Mouse (Mus musculus): Measurements from ENCODE around the gene Chst5. TPM values are rescaled to one million over a fixed set of nuclear protein-coding genes. Genes with fewer than 3 reads are reported as not detected.

Gene Chst5
- polyA plus RNA-seq, 1 experiment = 7.1 TPM

DNA sequence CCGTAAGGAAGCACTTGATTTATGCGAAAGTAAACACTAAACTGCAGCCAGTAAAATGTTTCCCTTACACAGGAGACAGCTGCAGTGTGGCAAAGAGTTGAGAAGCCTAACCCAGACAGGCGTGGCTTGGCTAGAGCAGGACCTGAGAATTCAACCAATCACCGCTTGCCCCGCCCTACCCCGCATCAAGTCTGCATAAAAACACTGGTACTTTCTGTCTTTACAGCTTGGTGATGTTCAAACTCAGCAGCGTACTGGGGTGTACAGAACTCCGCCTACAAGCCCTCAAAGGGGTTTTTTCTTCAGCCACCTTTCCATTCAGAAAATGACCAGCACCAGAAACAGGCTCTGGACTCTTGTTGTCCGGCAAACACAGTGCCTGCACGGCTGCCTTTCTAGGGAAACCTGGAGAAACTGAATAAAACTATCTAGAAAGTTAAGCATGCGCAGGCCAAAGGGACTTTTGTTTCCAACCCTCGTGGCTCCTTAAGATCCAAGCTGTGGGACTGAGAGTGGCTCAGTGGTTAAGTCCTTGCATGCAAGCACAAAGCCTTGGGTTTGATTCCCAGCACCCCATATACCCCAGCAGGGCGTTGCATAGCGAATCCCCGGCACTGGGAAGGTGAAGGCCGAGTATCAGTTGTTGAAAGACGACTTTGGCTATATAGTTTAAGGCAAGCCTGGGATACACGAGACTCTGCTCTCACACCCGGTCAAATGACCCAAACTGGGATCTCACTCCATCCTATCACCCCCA lies 22.5 kb upstream of the Chst5 start:
- 27% methylated on average over 19 of the region's 19 CpGs for WGBS
- DNase-seq = peak; percentile 56
- peak overlapping the region; percentile 64 for H3K4me3 ChIP-seq (replicated peaks; ENCODE audit: extremely low read depth, low read depth, low read length)
- TF ChIP-seq CTCF (IDR thresholded peaks at IDR 0.05; ENCODE audit: insufficient read depth, low read length) (no peak), POLR2A (IDR thresholded peaks at IDR 0.05; ENCODE audit: borderline replicate concordance, extremely low read depth, low read depth, low read length) (no peak)
- H3K4me1 ChIP-seq (ENCODE audit: control insufficient read depth, insufficient read depth, low read length) = no peaks in the 10 kb centered on the region

DNA sequence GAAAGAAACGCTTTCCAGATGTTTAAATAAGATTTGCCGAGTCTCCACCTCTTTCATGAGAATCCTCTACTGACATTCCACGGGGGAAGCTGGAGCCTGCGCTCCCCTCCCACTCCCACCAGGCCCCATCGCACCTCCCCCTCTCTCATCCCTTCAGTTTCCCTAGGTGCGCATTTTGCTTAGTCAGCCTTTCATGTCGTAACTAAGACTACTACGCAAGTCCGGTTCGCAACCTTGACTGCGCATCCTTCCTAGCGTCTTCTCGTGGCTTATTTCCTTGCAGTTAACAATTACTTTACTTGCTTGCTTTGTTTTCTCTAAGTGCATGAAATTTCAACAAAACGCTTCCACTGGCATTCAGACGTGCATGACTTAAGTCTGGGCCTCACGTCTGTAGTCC lies 21.5 kb upstream of the Chst5 start:
- TF ChIP-seq CTCF (IDR thresholded peaks at IDR 0.05; ENCODE audit: insufficient read depth, low read length) (no peak), POLR2A (IDR thresholded peaks at IDR 0.05; ENCODE audit: borderline replicate concordance, extremely low read depth, low read depth, low read length) (no peak)
- 82% methylated on average over 16 of the region's 16 CpGs for WGBS
- DNase-seq = no peak
- no peak overlapping the region for H3K4me3 ChIP-seq (replicated peaks; ENCODE audit: extremely low read depth, low read depth, low read length)
- no peaks in the 10 kb centered on the region for H3K4me1 ChIP-seq (ENCODE audit: control insufficient read depth, insufficient read depth, low read length)

DNA sequence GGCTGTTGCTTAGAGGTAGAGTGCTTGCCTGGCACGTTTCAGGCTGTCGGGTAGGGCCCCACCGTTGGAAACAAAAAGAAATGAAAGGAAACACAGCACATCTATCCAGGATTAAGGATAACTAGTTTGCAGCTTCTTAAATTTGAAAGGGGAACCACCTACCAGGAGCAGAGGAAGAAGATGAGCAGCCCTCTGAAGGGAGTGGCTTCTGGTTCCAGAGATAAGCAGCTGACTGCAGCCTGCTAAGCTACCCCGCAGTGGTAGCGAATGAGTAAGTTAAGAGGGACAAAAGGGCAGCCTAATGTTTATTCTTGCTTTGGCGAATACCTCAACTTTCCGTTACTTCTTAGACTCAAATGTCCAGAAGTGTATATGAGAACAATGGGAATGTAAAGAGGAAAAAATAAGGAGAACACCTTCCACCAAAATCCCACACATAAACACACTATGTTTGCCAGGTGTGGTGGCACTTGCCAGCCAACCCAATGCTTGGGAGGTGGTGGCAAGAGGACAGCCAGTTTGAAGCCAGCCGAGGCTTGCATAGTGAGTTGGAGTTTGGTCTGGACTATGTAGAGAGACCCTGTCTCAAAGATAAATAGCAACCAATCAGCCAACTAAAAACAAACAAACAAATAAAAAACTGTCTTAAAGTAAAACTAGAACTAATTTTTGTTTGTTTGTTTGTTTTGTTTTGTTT lies 19.5 kb upstream of the Chst5 start:
- Histone ChIP-seq H3K4me3 (replicated peaks; ENCODE audit: extremely low read depth, low read depth, low read length) (no peak overlapping the region), H3K4me1 (ENCODE audit: control insufficient read depth, insufficient read depth, low read length) (no peaks in the 10 kb centered on the region)
- WGBS = 55% methylated on average over 8 of the region's 8 CpGs
- no peak for DNase-seq
- TF ChIP-seq CTCF (IDR thresholded peaks at IDR 0.05; ENCODE audit: insufficient read depth, low read length) = no peak
- no peak for TF ChIP-seq POLR2A (IDR thresholded peaks at IDR 0.05; ENCODE audit: borderline replicate concordance, extremely low read depth, low read depth, low read length)

DNA sequence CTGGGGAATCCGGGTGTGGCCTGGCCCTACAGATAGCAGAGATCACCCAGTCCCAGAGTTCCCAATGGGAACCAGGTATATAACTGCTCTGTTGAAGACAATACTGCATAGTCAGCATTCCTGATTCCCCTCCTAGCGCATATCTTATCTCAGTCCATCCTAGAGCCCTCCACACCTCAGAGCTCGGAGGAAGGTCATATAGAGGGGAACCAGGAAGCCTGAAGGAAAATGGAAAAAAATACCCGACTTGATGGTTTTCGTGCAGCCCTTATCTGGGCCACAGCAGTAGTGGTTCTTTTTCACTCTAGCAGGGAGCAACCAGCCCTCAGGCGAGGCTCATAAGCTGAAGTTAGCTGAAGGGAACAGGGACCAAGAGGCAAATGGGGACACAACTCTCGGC lies 14.7 kb upstream of the Chst5 start:
- DNase-seq = no peak
- Histone ChIP-seq H3K4me3 (replicated peaks; ENCODE audit: extremely low read depth, low read depth, low read length) (no peak overlapping the region), H3K4me1 (ENCODE audit: control insufficient read depth, insufficient read depth, low read length) (no peaks in the 10 kb centered on the region)
- WGBS = 81% methylated on average over 7 of the region's 7 CpGs
- TF ChIP-seq CTCF (IDR thresholded peaks at IDR 0.05; ENCODE audit: insufficient read depth, low read length) = no peak
- no peak for TF ChIP-seq POLR2A (IDR thresholded peaks at IDR 0.05; ENCODE audit: borderline replicate concordance, extremely low read depth, low read depth, low read length)

DNA sequence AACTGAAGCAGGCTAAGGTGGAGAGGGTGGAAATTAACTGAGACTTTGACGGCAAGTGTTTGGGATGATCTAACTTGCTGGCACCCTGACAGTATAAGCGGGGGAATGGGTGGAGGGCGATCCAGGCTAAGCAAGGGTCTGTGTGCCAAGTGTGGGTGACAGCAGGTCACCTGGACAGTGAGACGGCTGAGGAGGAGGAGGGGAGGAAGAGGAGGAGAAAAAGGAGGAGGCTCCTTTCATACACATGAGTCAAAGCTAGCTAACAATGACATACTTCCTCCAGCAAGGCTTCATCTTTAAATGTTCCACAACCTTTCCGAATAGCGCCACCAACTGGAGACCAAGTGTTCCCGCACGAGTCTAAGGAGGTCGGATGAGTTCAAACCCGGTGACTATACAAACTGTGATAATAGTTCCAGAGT lies 13.1 kb upstream of the Chst5 start:
- WGBS = 6% methylated on average over 10 of the region's 10 CpGs

DNA sequence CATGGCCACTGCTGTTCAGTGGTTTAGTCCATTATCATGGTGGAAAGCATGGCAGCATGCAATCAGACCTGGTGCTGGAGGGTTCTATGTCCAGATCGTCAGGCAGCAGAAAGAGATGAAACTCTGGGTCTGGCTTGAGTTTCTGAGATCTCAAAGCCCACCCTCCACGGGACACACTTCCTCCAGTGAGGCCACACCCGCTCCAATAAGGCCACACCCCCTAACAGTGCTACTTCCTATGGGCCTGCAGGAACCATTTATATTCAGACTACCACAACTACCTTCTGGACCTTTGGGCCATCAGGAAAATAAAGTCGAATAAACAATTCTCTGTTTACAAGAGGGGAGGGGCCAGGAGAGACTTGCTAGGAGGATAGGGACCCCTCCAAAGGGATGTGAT lies 10.7 kb upstream of the Chst5 start:
- DNase-seq = no peak
- 59% methylated on average over 4 of the region's 4 CpGs for WGBS
- TF ChIP-seq POLR2A (IDR thresholded peaks at IDR 0.05; ENCODE audit: borderline replicate concordance, extremely low read depth, low read depth, low read length) = no peak
- TF ChIP-seq CTCF (IDR thresholded peaks at IDR 0.05; ENCODE audit: insufficient read depth, low read length) = no peak
- Histone ChIP-seq H3K4me1 (ENCODE audit: control insufficient read depth, insufficient read depth, low read length) (no peaks in the 10 kb centered on the region), H3K4me3 (replicated peaks; ENCODE audit: extremely low read depth, low read depth, low read length) (no peak overlapping the region)

More for the DNA sequence above, 13.1 kb upstream of the Chst5 start:
- Histone ChIP-seq H3K4me1 (ENCODE audit: control insufficient read depth, insufficient read depth, low read length) (no peaks in the 10 kb centered on the region), H3K4me3 (replicated peaks; ENCODE audit: extremely low read depth, low read depth, low read length) (peak overlapping the region; percentile 69)
- DNase-seq = peak; percentile 48
- no peak for TF ChIP-seq POLR2A (IDR thresholded peaks at IDR 0.05; ENCODE audit: borderline replicate concordance, extremely low read depth, low read depth, low read length)
- peak; percentile 70 for TF ChIP-seq CTCF (IDR thresholded peaks at IDR 0.05; ENCODE audit: insufficient read depth, low read length)

DNA sequence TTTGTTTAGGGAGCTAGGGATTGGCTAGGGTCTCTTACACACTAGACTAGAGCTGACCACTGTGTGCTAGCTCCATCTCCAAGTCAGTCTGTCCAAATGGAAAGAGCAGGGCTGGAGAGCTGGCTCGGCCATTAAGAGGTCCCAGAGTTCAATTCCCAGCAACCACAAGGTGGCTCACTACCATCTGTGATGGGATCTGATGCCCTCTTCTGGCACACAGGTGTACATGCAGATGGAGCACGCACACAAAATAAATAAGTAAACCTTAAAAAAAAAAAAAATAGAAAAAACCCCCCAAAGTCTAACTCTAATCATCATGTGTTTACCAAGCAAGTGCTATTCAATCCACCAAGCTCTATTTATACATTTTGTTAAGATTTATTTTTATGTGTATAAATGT lies 9.4 kb upstream of the Chst5 start:
- no peaks in the 10 kb centered on the region for H3K4me1 ChIP-seq (ENCODE audit: control insufficient read depth, insufficient read depth, low read length)
- H3K4me3 ChIP-seq (replicated peaks; ENCODE audit: extremely low read depth, low read depth, low read length) = no peak overlapping the region
- 0 out of 2 replicates have a peak, but pooled peaks have one; percentile 13 for TF ChIP-seq CTCF (IDR thresholded peaks at IDR 0.05; ENCODE audit: insufficient read depth, low read length)
- TF ChIP-seq POLR2A (IDR thresholded peaks at IDR 0.05; ENCODE audit: borderline replicate concordance, extremely low read depth, low read depth, low read length) = no peak
- 92% methylated on average over 2 of the region's 2 CpGs for WGBS
- DNase-seq = no peak

DNA sequence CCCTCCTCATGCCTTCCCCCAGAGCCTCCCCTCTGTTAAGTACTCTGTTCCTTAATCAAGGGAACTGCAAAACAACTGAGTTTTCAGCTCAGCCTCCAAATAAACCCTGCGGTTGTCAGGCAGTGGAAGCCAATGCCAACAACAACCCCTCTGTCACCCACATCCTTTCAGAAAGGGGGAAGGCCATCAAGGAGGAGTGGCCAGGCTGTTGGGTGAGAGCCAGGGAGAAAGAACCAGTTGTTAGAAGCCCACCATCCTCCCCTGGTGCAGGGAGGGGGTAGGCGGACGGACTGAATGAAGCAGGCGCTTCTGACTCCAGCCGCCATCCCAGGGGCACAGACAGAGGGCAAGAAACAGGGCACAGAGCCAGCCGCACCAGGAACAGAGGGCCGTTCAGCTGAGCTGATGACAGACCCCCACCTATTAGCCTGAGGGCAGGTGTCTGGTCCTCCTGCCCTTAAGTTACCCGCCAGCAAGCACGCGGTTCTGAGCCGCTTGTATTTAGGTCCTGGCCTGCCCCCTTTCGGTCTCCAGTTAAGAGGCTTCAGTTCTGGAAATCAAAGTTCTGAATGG lies 2.7 kb upstream of the Chst5 start:
- Histone ChIP-seq H3K4me3 (replicated peaks; ENCODE audit: extremely low read depth, low read depth, low read length) (no peak overlapping the region), H3K4me1 (ENCODE audit: control insufficient read depth, insufficient read depth, low read length) (no peaks in the 10 kb centered on the region)
- no peak for DNase-seq
- 55% methylated on average over 12 of the region's 12 CpGs for WGBS
- TF ChIP-seq CTCF (IDR thresholded peaks at IDR 0.05; ENCODE audit: insufficient read depth, low read length) (no peak), POLR2A (IDR thresholded peaks at IDR 0.05; ENCODE audit: borderline replicate concordance, extremely low read depth, low read depth, low read length) (no peak)

DNA sequence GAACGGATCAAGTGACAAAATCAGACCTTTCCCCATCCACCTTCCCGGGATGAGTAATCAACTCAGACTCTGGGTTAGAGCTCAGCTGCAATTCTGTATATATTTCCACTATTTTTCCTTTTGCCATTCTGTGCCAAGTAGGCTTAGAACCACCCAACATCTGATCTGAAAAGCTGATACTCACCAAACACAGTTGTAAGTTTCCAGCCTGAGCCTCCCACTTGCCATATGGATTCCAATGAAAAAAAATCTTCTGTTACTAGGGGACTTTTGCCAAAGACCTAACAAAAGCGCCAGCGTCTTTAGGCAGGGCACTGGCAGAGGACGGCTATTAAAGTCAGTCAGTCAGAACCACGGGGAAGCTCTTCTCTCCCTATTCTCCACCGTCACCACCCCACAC lies 1.3 kb upstream of the Chst5 start:
- Histone ChIP-seq H3K4me3 (replicated peaks; ENCODE audit: extremely low read depth, low read depth, low read length) (no peak overlapping the region), H3K4me1 (ENCODE audit: control insufficient read depth, insufficient read depth, low read length) (no peaks in the 10 kb centered on the region)
- DNase-seq = no peak
- TF ChIP-seq CTCF (IDR thresholded peaks at IDR 0.05; ENCODE audit: insufficient read depth, low read length) (no peak), POLR2A (IDR thresholded peaks at IDR 0.05; ENCODE audit: borderline replicate concordance, extremely low read depth, low read depth, low read length) (no peak)
- 65% methylated on average over 7 of the region's 7 CpGs for WGBS
